Mouse (Mus musculus): ENCODE results near the gene Fam151a.
"Not testable (repeated sequence)": the region's sequence is repeated elsewhere in the genome, so short reads cannot be mapped to it uniquely, and the experiment has no call there.

The Fam151a gene

DNA sequence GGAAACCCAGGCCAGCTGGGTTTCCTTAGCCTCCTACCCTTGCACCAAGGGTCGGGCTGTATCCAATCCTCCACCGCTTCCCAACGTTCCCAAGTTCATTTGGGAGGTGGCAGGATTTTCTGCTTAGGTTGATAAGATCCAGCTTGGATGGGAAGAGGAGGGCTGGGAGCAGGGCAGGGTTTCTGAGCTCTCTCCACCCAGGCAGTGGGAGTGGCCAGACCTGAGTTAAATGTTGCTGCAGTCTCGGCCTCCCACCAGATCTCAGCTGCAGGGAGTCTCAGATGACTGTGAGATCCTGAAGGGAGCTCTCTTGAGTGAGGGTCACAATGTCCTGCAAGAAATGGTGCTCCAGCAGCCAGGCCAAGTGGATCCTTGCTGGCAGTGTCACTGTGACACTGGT is at the start of gene Fam151a:
TSS of gene Fam151a (plus strand) at position 254 of the 400 bp plus-strand sequence.
- in situ Hi-C loops (cut with MboI, MseI): no loop called here

DNA sequence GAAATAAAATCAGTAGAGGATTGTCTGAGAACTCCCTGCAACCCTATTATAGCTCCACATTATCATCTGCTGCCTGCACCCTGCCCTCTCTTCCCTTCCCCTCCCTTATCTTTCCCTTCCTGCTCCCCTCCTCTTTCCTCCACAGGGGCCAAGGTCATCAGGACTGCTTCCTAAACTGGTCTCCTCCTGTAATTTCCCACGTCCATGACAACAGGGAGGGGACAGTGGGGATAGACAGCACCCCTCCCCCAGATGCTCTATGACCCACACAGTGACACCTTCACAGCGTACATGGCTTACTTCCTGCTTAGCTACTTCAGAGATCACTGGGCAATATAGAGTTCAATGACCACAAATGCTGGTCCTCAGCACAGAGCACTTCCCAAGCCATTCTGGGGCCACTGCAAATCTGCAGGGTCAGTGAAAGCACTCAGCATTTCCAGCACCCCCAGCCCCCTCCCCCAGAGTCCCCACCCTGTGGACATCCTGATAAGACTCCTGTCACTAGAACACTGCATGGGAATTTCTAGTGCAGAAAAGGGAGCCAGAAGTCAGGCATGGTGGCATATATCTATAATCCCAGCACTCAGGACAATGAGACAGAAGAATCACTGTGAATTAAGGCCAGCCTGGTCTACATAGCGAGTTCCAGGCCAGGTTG is 44.9 kb upstream of the Fam151a start:
- in situ Hi-C loops (cut with MboI, MseI): no loop called here

DNA sequence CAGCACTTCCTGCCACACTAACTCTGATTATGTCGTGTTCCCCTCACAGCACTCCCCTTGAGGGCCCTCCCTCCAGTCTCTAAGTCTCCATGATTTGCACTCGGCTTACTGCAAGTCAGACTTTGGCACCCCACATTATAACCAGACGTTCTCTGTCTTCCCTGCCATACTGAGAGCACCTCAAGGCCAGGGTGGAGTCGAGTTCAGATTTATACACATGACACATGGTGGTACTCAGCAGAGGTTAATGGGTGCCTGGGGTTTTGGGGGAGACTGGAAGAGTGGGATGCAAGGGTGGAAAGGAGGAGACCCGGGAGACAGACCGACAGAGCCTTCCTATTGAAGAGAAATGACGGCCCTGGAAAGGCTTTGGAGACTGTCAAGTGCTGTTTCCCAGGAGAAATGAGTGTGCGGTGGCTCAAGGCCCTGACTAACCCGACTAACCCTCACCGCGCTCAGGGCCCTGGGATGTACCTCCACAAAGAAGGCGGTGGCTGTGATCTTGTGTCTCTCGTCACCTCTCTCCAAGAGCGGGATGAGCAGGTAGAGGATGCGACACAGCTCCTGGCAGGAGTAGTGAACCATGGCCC is 39.8 kb upstream of the Fam151a start:
- in situ Hi-C loops (cut with MboI, MseI): no loop called here

DNA sequence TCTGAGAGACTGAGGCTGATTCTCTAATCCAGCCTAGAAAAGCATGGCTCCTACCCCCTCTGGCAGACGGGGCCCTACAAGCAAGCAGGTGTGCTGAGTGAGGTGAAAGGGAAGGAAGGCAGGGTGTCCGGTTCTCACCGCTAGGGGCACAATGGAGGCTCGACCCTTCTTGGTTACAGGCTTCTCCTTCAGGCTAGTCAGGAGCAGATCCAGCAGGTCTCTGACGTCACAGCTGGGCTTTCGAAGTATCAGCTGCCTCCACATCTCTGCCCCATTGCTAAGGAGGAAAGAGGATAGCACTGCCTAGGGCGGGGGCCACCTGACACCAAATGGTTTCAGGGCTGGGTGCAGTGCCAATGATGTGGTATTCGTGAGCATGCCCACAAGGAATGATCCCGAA is 33.7 kb upstream of the Fam151a start:
- in situ Hi-C loops (cut with MboI, MseI): no loop called here

DNA sequence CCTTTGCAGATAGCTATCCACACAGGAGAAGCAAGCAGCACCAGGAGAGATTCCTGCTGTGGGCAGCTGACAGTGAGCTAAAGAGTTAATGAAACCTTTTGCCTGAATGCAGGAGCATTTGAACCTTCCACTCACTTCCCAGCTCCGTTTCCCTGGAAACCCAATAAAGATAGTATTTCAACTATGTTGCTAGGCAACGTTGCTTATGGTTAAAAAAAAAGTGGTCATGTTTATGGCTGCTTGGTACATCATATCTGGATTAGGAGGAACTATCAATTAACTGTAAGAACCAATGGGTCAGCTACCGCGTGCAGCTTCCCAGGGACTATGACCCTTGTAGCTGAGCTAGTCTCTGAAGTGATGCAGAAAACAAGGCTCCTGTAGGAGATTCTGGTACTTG is 32.9 kb upstream of the Fam151a start:
- in situ Hi-C loops (cut with MboI, MseI): no loop called here

DNA sequence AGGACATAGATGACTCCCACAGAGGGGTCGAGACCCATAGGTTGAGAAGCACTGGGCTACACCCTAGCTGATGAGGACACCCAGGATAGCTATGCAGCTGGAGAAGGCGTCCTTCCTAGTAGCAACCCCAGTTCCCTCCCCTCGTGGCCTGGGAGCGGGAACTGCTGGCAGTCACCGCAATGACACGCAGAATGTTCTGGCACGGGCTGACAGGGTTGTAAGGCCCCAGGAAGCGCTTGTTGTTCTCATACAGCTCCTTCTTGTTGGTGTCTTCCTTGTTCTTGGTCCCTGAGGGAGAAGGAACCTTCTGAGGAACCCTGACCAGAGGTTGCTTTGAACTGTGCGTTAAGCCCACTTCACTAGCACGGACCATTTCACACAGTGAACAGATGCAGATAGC is 29.7 kb upstream of the Fam151a start:
- in situ Hi-C loops (cut with MboI, MseI): no loop called here

DNA sequence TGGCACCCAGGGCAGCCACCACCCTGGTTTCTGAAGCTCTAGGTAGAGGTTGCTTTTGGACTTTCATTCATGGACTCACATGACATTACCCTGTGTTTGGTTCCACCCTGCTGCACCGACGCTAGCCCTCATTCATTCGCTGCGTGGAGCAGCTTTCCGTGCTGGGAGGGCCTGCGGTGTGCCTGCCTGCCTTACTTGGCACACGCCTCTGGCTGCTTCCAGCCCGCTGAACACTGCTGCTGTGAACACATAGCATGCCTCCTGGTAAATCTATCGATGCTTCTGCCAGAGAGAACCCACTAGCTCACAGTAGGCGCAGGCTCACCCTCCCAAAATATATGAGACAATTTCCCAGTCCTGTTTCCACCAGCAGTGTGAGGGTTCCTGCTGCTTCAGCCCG is 29.3 kb upstream of the Fam151a start:
- in situ Hi-C loops (cut with MboI, MseI): no loop called here

DNA sequence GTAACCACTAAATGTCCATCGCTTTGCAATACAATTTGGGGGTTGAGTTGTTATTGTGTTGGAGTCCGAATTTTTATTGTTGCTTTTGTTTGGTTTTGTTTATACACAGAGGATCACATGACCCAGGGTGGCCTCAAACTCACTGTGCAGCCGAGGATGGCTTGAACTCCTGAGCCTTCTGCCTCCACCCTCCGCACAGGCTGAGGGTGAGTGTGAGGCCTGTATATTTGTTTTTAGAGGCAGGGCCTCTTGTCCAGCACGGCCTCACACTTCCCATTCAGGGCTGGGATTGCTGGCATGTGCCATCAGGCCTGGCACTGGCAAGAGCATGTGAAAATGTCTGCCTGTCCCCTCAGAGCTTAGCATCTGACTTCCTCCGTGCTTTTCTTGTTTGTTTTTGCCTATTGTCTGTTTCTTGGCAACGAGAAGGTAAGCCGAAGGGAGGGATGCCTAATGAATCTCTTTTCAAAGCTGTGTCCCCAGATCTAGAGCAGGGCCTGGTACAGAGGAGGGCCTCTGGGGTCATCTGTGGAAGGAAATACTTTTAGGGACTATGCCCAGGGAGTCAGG is 28.5 kb upstream of the Fam151a start:
- in situ Hi-C loops (cut with MboI, MseI): loop anchor here (5.0 kb wide), 1 partner anchor 78 kb away; no protein-coding TSS in a partner anchor

DNA sequence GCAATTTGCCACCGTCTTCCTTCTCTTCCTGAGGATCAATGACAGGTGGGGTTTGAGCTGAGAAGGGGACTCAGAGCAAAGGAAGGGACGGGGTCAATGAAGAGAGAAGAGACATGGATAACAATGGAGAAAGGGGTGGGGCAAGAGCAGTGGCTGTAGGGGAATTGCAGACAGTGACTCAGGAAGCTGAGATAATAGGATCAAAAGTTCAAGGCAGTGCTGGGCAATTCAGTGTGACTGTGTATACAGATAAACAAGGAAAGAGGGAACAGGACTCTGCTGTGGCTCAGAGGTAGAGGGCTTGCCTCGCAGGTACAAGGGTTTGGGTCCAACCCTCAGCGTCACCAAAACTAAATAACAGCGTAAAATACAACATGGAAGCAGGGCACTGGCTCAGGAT is 25.7 kb upstream of the Fam151a start:
- in situ Hi-C loops (cut with MboI, MseI): loop anchor here (5.0 kb wide), 1 partner anchor 81 kb away; no protein-coding TSS in a partner anchor

DNA sequence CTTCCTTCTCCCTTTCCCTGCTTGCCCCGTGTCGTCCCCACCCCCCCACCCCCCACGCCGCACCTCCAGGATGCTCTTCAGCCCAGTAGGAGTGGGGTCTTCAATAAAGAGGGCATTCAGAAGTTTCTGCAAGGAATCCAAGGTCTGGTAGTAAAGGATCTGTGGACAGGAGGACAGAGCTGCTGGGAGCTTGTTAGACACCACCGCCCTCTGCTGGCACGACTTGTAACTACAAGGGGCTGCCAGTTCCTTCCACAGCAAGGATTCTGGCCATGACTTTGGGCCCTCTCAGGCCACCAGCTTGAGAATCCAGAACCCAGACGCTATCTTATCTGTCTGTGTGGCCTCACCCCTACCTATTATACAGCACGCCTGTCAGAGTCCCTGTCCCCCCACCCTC is 25.3 kb upstream of the Fam151a start:
- in situ Hi-C loops (cut with MboI, MseI): loop anchor here (5.0 kb wide), 1 partner anchor 81 kb away; no protein-coding TSS in a partner anchor

DNA sequence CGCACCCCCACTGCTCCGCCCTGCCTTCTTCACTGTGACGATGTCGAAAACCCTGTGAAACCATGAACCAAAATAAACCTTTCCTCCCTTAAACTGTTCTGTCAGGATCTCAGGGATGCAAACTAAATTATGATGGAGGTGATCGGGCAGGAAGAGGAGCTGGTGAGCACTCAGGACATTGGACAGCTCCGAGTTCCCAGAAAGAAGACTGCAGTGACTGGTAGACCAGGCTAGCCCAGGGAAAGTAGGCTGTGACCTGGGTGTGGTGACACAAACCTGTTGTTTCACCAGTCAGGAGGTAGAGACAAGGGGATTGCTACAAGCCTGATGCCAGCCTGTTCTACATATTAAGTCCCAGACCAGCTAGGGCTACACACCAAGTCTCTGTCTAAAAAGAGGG is 20.1 kb upstream of the Fam151a start:
- in situ Hi-C loops (cut with MboI, MseI): no loop called here

DNA sequence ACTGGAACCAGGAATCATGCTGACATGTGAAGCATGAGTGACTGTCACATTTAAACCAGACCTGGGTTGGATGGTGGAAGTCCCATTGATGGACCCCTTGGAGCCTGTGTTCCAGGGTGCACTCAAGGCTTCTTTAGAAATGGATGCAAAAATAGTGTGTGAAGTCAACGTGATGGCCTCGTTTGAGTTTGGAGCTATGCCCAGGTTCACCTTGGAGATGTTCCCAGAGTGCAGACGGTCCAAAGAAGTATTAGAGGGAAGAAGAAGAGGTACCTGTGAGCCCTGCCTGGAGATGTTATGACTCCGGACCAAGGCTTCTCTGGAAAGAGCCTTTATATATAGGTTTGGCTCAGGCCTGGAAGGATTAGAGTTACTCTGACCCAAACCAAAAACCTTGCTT is 13.1 kb upstream of the Fam151a start:
- in situ Hi-C loops (cut with MboI, MseI): no loop called here

DNA sequence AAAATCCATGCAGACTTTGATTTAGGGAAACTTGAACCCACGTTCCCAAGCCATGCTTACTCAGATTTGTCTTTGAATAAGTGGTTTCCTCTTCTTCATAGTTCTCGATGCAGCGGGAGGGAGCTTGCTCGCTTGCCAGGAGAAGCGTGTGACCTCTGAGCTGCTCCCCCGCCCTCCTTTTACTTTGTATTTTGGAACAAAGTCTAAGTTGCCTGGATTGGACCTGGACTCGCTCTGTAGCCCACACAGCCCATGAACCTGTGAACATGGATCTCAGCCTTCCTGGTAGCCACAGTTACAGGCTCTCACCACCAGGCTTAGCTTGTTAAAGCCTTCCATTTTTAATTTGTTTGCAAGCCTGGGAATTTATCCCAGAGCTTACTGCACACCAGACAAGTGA is 2.9 kb upstream of the Fam151a start, which contains the start of gene Mroh7:
TSS of gene Mroh7 (minus strand) at position 112 of the 400 bp plus-strand sequence.
- in situ Hi-C loops (cut with MboI, MseI): no loop called here

DNA sequence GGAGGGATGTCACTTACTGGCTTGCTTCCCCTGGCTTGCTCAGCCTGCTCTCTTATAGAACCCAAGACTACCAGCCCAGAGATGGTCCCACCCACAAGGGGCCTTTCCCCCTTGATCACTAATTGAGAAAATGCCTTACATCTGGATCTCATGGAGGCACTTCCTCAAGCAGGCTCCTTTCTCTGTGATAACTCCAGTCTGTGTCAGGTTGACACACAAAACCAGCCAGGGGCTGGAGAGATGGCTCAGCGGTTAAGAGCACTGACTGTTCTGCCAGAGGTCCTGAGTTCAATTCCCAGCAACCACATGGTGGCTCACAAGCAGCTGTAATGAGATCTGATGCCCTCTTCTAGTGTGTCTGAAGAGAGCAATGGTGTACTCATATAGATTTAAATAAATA is 3.2 kb downstream of the Fam151a start:
- in situ Hi-C loops (cut with MboI, MseI): not testable (repeated sequence)

DNA sequence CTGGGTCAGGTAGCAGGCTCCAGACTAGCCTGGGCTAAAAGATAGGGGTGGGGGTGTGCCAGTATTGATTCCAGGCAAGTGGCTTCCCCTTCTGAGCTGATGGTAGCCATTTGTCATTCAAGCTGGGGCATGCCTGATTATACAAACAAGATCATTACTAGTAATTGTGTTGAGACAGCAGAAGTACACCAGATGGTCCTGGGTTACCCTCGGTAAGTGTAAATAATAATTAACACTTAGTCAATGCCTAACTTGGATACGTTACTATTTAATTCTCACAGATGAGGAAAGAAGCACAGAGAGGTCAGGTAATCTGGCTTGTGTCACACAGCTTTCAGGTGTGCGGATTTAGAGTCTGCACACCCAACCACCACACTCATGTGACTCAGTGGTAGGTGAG is 4.2 kb downstream of the Fam151a start:
- in situ Hi-C loops (cut with MboI, MseI): no loop called here

DNA sequence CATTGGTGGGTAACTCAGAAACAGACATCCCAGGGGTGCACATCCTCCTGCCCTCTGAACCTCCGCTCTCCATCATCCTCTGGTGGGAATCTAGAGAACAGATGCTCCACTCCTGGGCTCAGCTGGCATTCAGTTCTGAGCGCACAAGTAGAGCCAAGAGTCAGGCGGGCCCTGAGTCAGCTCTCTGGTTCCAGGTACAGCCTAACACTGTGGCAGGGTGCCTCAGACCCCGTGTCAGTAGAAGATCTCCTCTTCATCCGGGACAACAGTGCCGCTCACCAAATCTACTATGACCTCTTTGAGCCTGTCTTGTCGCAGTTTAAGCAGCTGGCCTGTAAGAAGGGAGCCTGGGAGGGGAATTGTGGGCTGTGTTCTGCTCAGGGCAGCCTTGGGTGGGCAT is 12.2 kb downstream of the Fam151a start:
- in situ Hi-C loops (cut with MboI, MseI): no loop called here

DNA sequence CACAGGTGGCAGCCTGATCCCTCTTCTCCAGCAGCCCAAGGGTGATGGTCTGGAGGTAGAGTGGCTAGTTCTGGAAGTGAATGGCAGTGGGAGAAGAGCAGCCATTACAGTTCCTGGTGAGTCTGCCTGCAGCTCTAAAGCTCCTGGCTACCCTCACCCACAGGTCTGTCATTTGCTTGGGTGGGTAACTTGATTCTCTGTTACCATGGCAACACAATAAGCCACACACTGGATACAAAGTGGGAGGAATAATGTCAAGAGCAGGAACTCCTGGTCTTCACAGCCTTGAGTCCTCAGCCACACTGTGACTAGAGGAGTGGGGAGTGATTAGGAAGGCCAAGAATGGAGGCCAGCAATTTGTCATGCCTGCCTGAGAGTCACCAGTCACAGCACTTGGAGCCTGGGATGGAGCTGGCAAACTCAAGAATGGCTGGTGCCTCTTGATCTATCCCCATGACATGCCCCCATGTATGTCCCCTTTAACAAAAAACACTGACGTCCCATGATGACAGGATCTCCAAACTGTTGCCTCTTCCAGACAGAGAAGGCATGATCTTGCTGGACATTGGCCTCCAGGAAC is 13.4 kb downstream of the Fam151a start:
- in situ Hi-C loops (cut with MboI, MseI): no loop called here

DNA sequence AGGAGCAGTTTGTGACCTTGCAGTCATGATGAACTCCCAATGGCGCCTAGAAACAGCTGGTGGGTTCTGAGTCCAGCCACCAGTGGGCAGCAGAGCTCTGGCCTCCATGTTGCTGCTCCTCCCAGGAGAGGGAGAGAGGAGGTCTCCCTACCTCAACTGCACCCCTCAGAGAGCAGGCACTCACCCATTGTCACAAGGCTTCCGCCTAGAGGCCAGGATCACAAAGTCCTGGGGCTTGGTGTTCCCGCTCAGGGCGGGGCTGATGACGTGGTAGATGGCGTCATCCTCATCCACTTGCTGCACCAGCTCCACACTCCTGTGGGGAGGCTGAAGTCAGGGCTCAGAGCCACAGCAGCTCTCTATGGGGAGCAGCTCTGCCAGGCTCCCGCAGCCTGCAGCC is 16.0 kb downstream of the Fam151a start:
- in situ Hi-C loops (cut with MboI, MseI): no loop called here

DNA sequence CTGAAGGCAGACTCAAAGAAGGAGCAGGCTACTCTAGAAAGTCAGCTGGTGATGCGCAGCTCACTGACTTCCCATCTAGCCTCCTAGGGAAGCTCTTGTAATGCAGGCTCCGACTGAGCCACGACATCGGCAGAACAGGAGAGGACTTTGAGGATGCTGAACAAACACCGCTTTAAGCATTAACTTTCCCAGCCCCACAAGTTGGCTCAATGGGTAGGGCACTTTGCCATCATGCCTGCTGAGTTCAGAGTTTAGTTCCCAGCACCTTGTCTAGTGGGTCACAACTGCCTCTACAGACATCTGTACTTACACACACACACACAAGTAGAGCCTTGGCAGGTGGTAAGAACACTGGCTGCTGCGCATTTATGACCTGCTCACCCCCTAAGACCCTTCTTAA is 18.0 kb downstream of the Fam151a start:
- in situ Hi-C loops (cut with MboI, MseI): no loop called here

DNA sequence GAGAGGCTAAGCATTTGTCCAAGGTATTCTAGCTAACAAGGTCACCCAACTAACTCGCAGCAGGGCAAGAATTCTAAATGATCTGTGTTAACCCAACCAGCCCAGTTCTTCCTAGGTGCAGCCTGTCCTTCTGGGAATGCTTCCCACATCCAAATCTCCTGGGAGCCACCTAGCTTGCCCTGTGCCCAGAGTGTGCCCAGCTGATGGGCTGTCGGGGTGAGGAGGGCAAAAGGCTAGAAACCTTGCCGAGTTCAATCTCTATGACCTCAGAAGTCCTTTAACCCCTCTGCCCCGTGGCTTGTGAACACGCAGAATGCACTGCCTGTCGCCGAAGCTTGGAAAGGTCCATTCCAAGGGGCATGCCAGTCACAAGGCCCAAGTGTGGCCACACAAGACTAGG is 30.5 kb downstream of the Fam151a start:
- in situ Hi-C loops (cut with MboI, MseI): loop anchor here (10.0 kb wide), 1 partner anchor 1921 kb away; no protein-coding TSS in a partner anchor

DNA sequence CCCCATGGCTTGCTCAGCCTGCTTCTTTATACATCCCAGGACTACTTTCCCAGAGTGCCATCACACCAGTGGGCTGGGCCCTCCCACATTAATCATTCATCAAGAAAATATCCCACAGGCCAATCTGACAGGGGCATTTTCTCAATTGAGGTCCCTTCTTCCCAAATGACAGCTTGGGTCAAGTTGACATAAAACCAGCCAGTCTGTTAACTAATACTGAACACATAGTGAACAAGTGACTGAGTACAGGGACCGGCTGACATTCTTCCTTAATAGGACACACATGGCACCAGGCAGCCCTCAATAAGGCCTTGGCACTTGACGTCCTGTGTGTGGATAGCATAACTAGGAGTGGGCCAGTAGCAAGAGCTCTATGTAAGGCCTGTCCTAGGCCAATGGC is 35.6 kb downstream of the Fam151a start:
- in situ Hi-C loops (cut with MboI, MseI): loop anchor here (10.0 kb wide), 1 partner anchor 1915 kb away; no protein-coding TSS in a partner anchor

DNA sequence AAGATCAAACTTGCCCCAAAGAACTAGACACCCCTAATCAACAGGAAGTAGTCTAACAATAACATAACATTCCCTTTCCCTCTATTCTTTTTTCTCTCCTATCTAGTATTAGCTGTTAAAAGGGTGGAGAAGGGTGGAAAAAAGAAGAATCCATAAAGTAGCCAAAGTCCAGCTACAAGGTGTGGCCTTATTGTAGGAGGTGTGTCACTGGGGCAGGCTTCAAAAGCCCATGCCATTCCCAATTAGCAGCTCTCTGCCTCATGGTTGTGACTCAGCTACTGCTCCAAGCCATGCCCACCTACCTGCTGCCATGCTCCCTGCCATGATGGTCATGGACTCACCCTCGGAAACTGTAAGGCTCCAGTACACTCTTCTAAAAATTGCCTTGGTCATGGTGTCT is 38.9 kb downstream of the Fam151a start:
- in situ Hi-C loops (cut with MboI, MseI): no loop called here

DNA sequence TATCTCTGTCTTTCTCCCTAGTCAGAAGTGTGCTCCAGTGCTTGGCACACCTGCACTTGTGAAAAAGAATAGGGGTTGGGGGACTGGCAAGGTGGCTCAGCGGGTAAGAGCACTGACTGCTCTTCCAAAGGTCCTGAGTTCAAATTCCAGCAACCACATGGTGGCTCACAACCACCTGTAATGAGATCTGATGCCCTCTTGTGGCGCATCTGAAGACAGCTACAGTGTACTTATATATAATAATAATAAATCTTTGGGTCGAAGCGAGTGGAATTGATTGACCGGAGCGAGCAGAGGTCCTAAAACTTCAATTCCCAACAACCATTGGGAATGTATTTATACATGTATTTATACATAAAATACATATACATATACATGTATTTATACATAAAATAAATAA is 42.1 kb downstream of the Fam151a start:
- in situ Hi-C loops (cut with MboI, MseI): not testable (repeated sequence)

Measured in T-helper 1 cell (primary cell).